In genomic region chr1:86434001-86434400, GRCm38 (mm10) we compare ENCODE assay signal across 10 mouse cellular contexts. TPM values are rescaled to one million over a fixed set of nuclear protein-coding genes. Genes with fewer than 3 reads are reported as not detected.
DNase-seq lines count a peak whose midpoint lies in the region; ATAC-seq and TF ChIP-seq lines count a peak whose summit lies in the region.
"Had no signal": no experiment of that assay in that cellular context is flagged by ENCODE, and none has a peak within 500 bp of the region (broad histone marks: within the 10 kb centered on the region; RNA-seq: fewer than 3 reads in every experiment).

No protein-coding gene starts in this region.

- intact Hi-C loops in heart, postnatal 14 days (cut with DNase I), result no loop called here

- no peaks in the 10 kb centered on the region for H3K79me2 ChIP-seq in myocyte (ENCODE audit: control insufficient read depth, insufficient read depth)

- peaks cover 12% of the 10 kb centered on the region for H3K4me1 ChIP-seq in embryonic fibroblast, embryonic 13.5 days (ENCODE audit: control insufficient read depth, insufficient read depth, low read length)
- H3K4me1 ChIP-seq in liver, embryonic 13.5 days (replicated peaks), result peaks cover 58% of the 10 kb centered on the region

- peak; percentile 39 for TF ChIP-seq POLR2A in embryonic fibroblast, embryonic 13.5 days (IDR thresholded peaks at IDR 0.05; ENCODE audit: low read depth, low read length)
- no peak for TF ChIP-seq POLR2A in myocyte (IDR thresholded peaks at IDR 0.05; ENCODE audit: insufficient read length, low read depth)

- no peaks in the 10 kb centered on the region for H3K9me3 ChIP-seq in liver, embryonic 13.5 days (replicated peaks)

- DNase-seq in layer of hippocampus, adult 9-11 months, result peak; percentile 85
- DNase-seq in layer of hippocampus, adult 11-12 months (ENCODE audit: low spot score), result no peak
- peak; percentile 89 for DNase-seq in Muller cell, postnatal 12 days (ENCODE audit: inconsistent ontology term)
- peak; percentile 69 to 74 for DNase-seq in heart, postnatal 14 days
- no peak for DNase-seq in liver, embryonic 13.5 days

- ATAC-seq in liver, embryonic 13.5 days (ENCODE audit: low read depth), result peak; percentile 43
- ATAC-seq in inflammation-experienced regulatory T-cells, adult 6 months, result no peak

- TF ChIP-seq CTCF in embryonic fibroblast, embryonic 13.5 days (IDR thresholded peaks at IDR 0.05; ENCODE audit: borderline replicate concordance, insufficient read depth, low read length), result no peak

- H3K4me3 ChIP-seq in embryonic fibroblast, embryonic 13.5 days (ENCODE audit: insufficient read depth, low read length), result no peak overlapping the region
- peak overlapping the region; percentile 72 for H3K4me3 ChIP-seq in liver, embryonic 13.5 days (replicated peaks)
- peak overlapping the region; percentile 20 for H3K4me3 ChIP-seq in myocyte

- H3K4me2 ChIP-seq in liver, embryonic 13.5 days, result peak overlapping the region; percentile 93
- peak overlapping the region; percentile 77 for H3K4me2 ChIP-seq in myocyte (ENCODE audit: low read depth)

- peak overlapping the region; percentile 83 for H3K9ac ChIP-seq in liver, embryonic 13.5 days

- no peaks in the 10 kb centered on the region for H3K27me3 ChIP-seq in liver, embryonic 13.5 days
- H3K27me3 ChIP-seq in myocyte (ENCODE audit: control insufficient read depth, insufficient read depth, insufficient read length), result no peaks in the 10 kb centered on the region

- peak overlapping the region; percentile 47 for H3ac ChIP-seq in myocyte (ENCODE audit: control insufficient read depth, insufficient read length)

- WGBS in liver, embryonic 13.5 days (ENCODE audit: insufficient replicate concordance), result 3% methylated on average over 11 of the region's 12 CpGs

- H3K27ac ChIP-seq in embryonic fibroblast, embryonic 13.5 days (ENCODE audit: insufficient read depth, low read length), result peak overlapping the region; percentile 84
- H3K27ac ChIP-seq in liver, embryonic 13.5 days, result peak overlapping the region; percentile 92

- no peaks in the 10 kb centered on the region for H3K36me3 ChIP-seq in liver, embryonic 13.5 days
- H3K36me3 ChIP-seq in myocyte (ENCODE audit: control insufficient read depth, insufficient read depth), result no peaks in the 10 kb centered on the region

TF ChIP-seq in myocyte, 11 proteins besides CTCF, POLR2A, EP300 and RAD21:
- TF ChIP-seq CEBPB (IDR thresholded peaks at IDR 0.05; ENCODE audit: insufficient read depth, poor library complexity, severe bottlenecking) (no peak), MYOG (IDR thresholded peaks at IDR 0.05; ENCODE audit: control insufficient read depth in 1 of 3, insufficient read depth in 1 of 3, insufficient read length in 2 of 3, low read depth in 2 of 3) (no peak), POLR2AphosphoS2 (IDR thresholded peaks at IDR 0.05; ENCODE audit: insufficient read length, low read depth) (no peak), MYOD1 (IDR thresholded peaks at IDR 0.05; ENCODE audit: control insufficient read depth in 1 of 3, insufficient read length in 2 of 3, low read depth in 2 of 3) (no peak), TCF12 (IDR thresholded peaks at IDR 0.05; ENCODE audit: insufficient read depth, poor library complexity, severe bottlenecking) (no peak), USF1 (IDR thresholded peaks at IDR 0.05; ENCODE audit: low read depth) (no peak)
TF ChIP-seq in myocyte: peak in this region for 0.

RNA-seq across cellular contexts. Expression of gene Tex44, which starts 7.9 kb away (rescaled TPM):
- not detected in 2 replicates for polyA plus RNA-seq in embryonic fibroblast, embryonic 13.5 days (2011; ENCODE audit: insufficient read length, low read depth, missing spikeins)
- total RNA-seq in heart, postnatal 14 days (2021), result not detected
- polyA plus RNA-seq in liver, embryonic 13.5 days (2015; fragmentation: Nextera tagmentation; extraction: Ambion mirVana), result not detected in 2 replicates
- not detected for polyA plus RNA-seq in myocyte (2012; fragmentation: generic; extraction: Trizol)
- not detected for polyA plus RNA-seq in inflammation-experienced regulatory T-cells, adult 6 months (2017; shearing (Covaris generic))
- total RNA-seq: adrenal gland, postnatal 4 days; left cerebral cortex, adult 8-10 months had no signal

RNA-seq across cellular contexts. Expression of gene Nmur1, which starts 8.0 kb away (rescaled TPM):
- polyA plus RNA-seq in embryonic fibroblast, embryonic 13.5 days (2011; ENCODE audit: insufficient read length, low read depth, missing spikeins), result not detected in 2 replicates
- total RNA-seq in heart, postnatal 14 days (2021), result not detected
- polyA plus RNA-seq in liver, embryonic 13.5 days (2015; fragmentation: Nextera tagmentation; extraction: Ambion mirVana), result not detected in 2 replicates
- polyA plus RNA-seq in myocyte (2012; fragmentation: generic; extraction: Trizol), result not detected
- polyA plus RNA-seq in inflammation-experienced regulatory T-cells, adult 6 months (2017; shearing (Covaris generic)), result 1 to 10 TPM in 2 of 3 experiments, under 1 TPM in 1; 0.77 to 2.1 (median 1.5) TPM
- total RNA-seq: adrenal gland, postnatal 4 days had no signal

Comparison
In these comparisons a context has a peak if more than half of its experiments do, and no peak if none do; other contexts are left out.
1. DNase-seq: peak in layer of hippocampus, adult 9-11 months (single experiment), Muller cell, postnatal 12 days (single experiment) and heart, postnatal 14 days (2 of 2); none in layer of hippocampus, adult 11-12 months (single experiment) and liver, embryonic 13.5 days (single experiment).